Mouse (Mus musculus): Measurements from ENCODE around the gene Maml2. TPM values are rescaled to one million over a fixed set of nuclear protein-coding genes. Genes with fewer than 3 reads are reported as not detected.

Maml2 gene
- polyA plus RNA-seq, 1 experiment from 2014 or later, result 11.4 TPM

- H3K9ac ChIP-seq (ENCODE audit: low read depth, low read length), result no peak overlapping the region
- ATAC-seq (ENCODE audit: low FRiP score), result peak; percentile 56
- no peak for DNase-seq (ENCODE audit: low spot score)
- H3K4me1 ChIP-seq (replicated peaks; ENCODE audit: control insufficient read depth, insufficient read depth, low read length), result peaks cover 5% of the 10 kb centered on the region
- H3K4me3 ChIP-seq (ENCODE audit: low read depth, low read length), result no peak overlapping the region
- H3K4me2 ChIP-seq (replicated peaks; ENCODE audit: low read depth, low read length), result no peak overlapping the region
- no peak overlapping the region for H3K27ac ChIP-seq (ENCODE audit: low read depth, low read length)
- H3K9me3 ChIP-seq (ENCODE audit: control insufficient read depth, low read length), result no peaks in the 10 kb centered on the region
- WGBS, result 53% methylated on average over 3 of the region's 3 CpGs
- no peaks in the 10 kb centered on the region for H3K36me3 ChIP-seq (ENCODE audit: control insufficient read depth, insufficient read depth, low read length)
- H3K27me3 ChIP-seq (ENCODE audit: control insufficient read depth, insufficient read depth, low read length), result no peaks in the 10 kb centered on the region
Measured at GRCm38 (mm10) chr9:13626480-13626879, 328.7 kb downstream of the Maml2 start.

- Histone ChIP-seq H3K4me2 (replicated peaks; ENCODE audit: low read depth, low read length) (no peak overlapping the region), H3K9ac (ENCODE audit: low read depth, low read length) (no peak overlapping the region), H3K27ac (ENCODE audit: low read depth, low read length) (no peak overlapping the region), H3K27me3 (ENCODE audit: control insufficient read depth, insufficient read depth, low read length) (no peaks in the 10 kb centered on the region), H3K9me3 (ENCODE audit: control insufficient read depth, low read length) (no peaks in the 10 kb centered on the region), H3K4me1 (replicated peaks; ENCODE audit: control insufficient read depth, insufficient read depth, low read length) (no peaks in the 10 kb centered on the region), H3K36me3 (ENCODE audit: control insufficient read depth, insufficient read depth, low read length) (no peaks in the 10 kb centered on the region), H3K4me3 (ENCODE audit: low read depth, low read length) (no peak overlapping the region)
- ATAC-seq (ENCODE audit: low FRiP score) (no peak), DNase-seq (ENCODE audit: low spot score) (no peak)
- WGBS, result 75% methylated on average over 1 of the region's 1 CpGs
Measured at GRCm38 (mm10) chr9:13633371-13633770, 335.6 kb downstream of the Maml2 start.

- DNase-seq (ENCODE audit: low spot score) (no peak), ATAC-seq (ENCODE audit: low FRiP score) (no peak)
- no peak overlapping the region for H3K9ac ChIP-seq (ENCODE audit: low read depth, low read length)
- WGBS, result 53% methylated on average over 3 of the region's 3 CpGs
- H3K27me3 ChIP-seq (ENCODE audit: control insufficient read depth, insufficient read depth, low read length), result no peaks in the 10 kb centered on the region
- H3K4me3 ChIP-seq (ENCODE audit: low read depth, low read length), result no peak overlapping the region
- no peak overlapping the region for H3K27ac ChIP-seq (ENCODE audit: low read depth, low read length)
- H3K4me1 ChIP-seq (replicated peaks; ENCODE audit: control insufficient read depth, insufficient read depth, low read length), result no peaks in the 10 kb centered on the region
- H3K36me3 ChIP-seq (ENCODE audit: control insufficient read depth, insufficient read depth, low read length), result no peaks in the 10 kb centered on the region
- H3K4me2 ChIP-seq (replicated peaks; ENCODE audit: low read depth, low read length), result no peak overlapping the region
- H3K9me3 ChIP-seq (ENCODE audit: control insufficient read depth, low read length), result no peaks in the 10 kb centered on the region
Measured at GRCm38 (mm10) chr9:13639655-13640054, 341.9 kb downstream of the Maml2 start.

- no peaks in the 10 kb centered on the region for H3K36me3 ChIP-seq (ENCODE audit: control insufficient read depth, insufficient read depth, low read length)
- 66% methylated on average over 5 of the region's 5 CpGs for WGBS
- no peaks in the 10 kb centered on the region for H3K4me1 ChIP-seq (replicated peaks; ENCODE audit: control insufficient read depth, insufficient read depth, low read length)
- H3K9me3 ChIP-seq (ENCODE audit: control insufficient read depth, low read length), result no peaks in the 10 kb centered on the region
- no peak overlapping the region for H3K4me2 ChIP-seq (replicated peaks; ENCODE audit: low read depth, low read length)
- 0 out of 2 replicates have a peak, but pooled peaks cover 2% of the 10 kb centered on the region for H3K27me3 ChIP-seq (ENCODE audit: control insufficient read depth, insufficient read depth, low read length)
- H3K4me3 ChIP-seq (ENCODE audit: low read depth, low read length), result no peak overlapping the region
- H3K9ac ChIP-seq (ENCODE audit: low read depth, low read length), result no peak overlapping the region
- no peak overlapping the region for H3K27ac ChIP-seq (ENCODE audit: low read depth, low read length)
- DNase-seq (ENCODE audit: low spot score) (no peak), ATAC-seq (ENCODE audit: low FRiP score) (no peak)
Measured at GRCm38 (mm10) chr9:13645153-13645552, 347.4 kb downstream of the Maml2 start.

GRCm38 (mm10) chr9:13651065-13651464, 353.3 kb downstream of the Maml2 start:
- Histone ChIP-seq H3K9ac (ENCODE audit: low read depth, low read length) (no peak overlapping the region), H3K4me3 (ENCODE audit: low read depth, low read length) (no peak overlapping the region), H3K36me3 (ENCODE audit: control insufficient read depth, insufficient read depth, low read length) (no peaks in the 10 kb centered on the region), H3K27ac (ENCODE audit: low read depth, low read length) (no peak overlapping the region), H3K4me2 (replicated peaks; ENCODE audit: low read depth, low read length) (no peak overlapping the region), H3K27me3 (ENCODE audit: control insufficient read depth, insufficient read depth, low read length) (0 out of 2 replicates have a peak, but pooled peaks cover 2% of the 10 kb centered on the region), H3K4me1 (replicated peaks; ENCODE audit: control insufficient read depth, insufficient read depth, low read length) (no peaks in the 10 kb centered on the region), H3K9me3 (ENCODE audit: control insufficient read depth, low read length) (no peaks in the 10 kb centered on the region)
- DNase-seq (ENCODE audit: low spot score), result no peak
- peak; percentile 61; the same call in 1 of the 2 replicates for ATAC-seq (ENCODE audit: low FRiP score)
- WGBS, result 64% methylated on average over 2 of the region's 2 CpGs

GRCm38 (mm10) chr9:13651828-13652227, 354.1 kb downstream of the Maml2 start:
- Histone ChIP-seq H3K4me1 (replicated peaks; ENCODE audit: control insufficient read depth, insufficient read depth, low read length) (no peaks in the 10 kb centered on the region), H3K9ac (ENCODE audit: low read depth, low read length) (no peak overlapping the region), H3K4me2 (replicated peaks; ENCODE audit: low read depth, low read length) (no peak overlapping the region), H3K4me3 (ENCODE audit: low read depth, low read length) (no peak overlapping the region), H3K27me3 (ENCODE audit: control insufficient read depth, insufficient read depth, low read length) (0 out of 2 replicates have a peak, but pooled peaks cover 2% of the 10 kb centered on the region), H3K27ac (ENCODE audit: low read depth, low read length) (peak overlapping the region; percentile 48), H3K36me3 (ENCODE audit: control insufficient read depth, insufficient read depth, low read length) (no peaks in the 10 kb centered on the region), H3K9me3 (ENCODE audit: control insufficient read depth, low read length) (no peaks in the 10 kb centered on the region)
- WGBS, result 45% methylated on average over 4 of the region's 4 CpGs
- DNase-seq (ENCODE audit: low spot score) (no peak), ATAC-seq (ENCODE audit: low FRiP score) (peak; percentile 51)

- Histone ChIP-seq H3K27me3 (ENCODE audit: control insufficient read depth, insufficient read depth, low read length) (0 out of 2 replicates have a peak, but pooled peaks cover 2% of the 10 kb centered on the region), H3K9ac (ENCODE audit: low read depth, low read length) (peak overlapping the region; percentile 29; the same call in 1 of the 2 replicates), H3K9me3 (ENCODE audit: control insufficient read depth, low read length) (no peaks in the 10 kb centered on the region), H3K4me1 (replicated peaks; ENCODE audit: control insufficient read depth, insufficient read depth, low read length) (no peaks in the 10 kb centered on the region), H3K36me3 (ENCODE audit: control insufficient read depth, insufficient read depth, low read length) (no peaks in the 10 kb centered on the region), H3K27ac (ENCODE audit: low read depth, low read length) (peak overlapping the region; percentile 48), H3K4me2 (replicated peaks; ENCODE audit: low read depth, low read length) (no peak overlapping the region; the same call in 1 of the 2 replicates), H3K4me3 (ENCODE audit: low read depth, low read length) (no peak overlapping the region)
- WGBS, result 25% methylated on average over 8 of the region's 8 CpGs
- DNase-seq (ENCODE audit: low spot score), result peak; percentile 68
- peak; percentile 83 for ATAC-seq (ENCODE audit: low FRiP score)
Measured at GRCm38 (mm10) chr9:13652389-13652877, 354.7 kb downstream of the Maml2 start.

- Histone ChIP-seq H3K4me1 (replicated peaks; ENCODE audit: control insufficient read depth, insufficient read depth, low read length) (no peaks in the 10 kb centered on the region), H3K4me3 (ENCODE audit: low read depth, low read length) (no peak overlapping the region), H3K27ac (ENCODE audit: low read depth, low read length) (peak overlapping the region; percentile 48), H3K9ac (ENCODE audit: low read depth, low read length) (no peak overlapping the region), H3K4me2 (replicated peaks; ENCODE audit: low read depth, low read length) (no peak overlapping the region), H3K36me3 (ENCODE audit: control insufficient read depth, insufficient read depth, low read length) (no peaks in the 10 kb centered on the region), H3K9me3 (ENCODE audit: control insufficient read depth, low read length) (no peaks in the 10 kb centered on the region), H3K27me3 (ENCODE audit: control insufficient read depth, insufficient read depth, low read length) (0 out of 2 replicates have a peak, but pooled peaks cover 2% of the 10 kb centered on the region)
- peak; percentile 75 for ATAC-seq (ENCODE audit: low FRiP score)
- peak; percentile 66 for DNase-seq (ENCODE audit: low spot score)
- WGBS, result 30% methylated on average over 3 of the region's 3 CpGs
Measured at GRCm38 (mm10) chr9:13652917-13653316, 355.2 kb downstream of the Maml2 start.

Data from hindbrain, embryonic 11.5 days (tissue).